Mouse (Mus musculus): ENCODE measurements at regions not wholly inside any gene's neighbourhood (a gene's known extent, or its start where the extent isn't known, plus 50 kb on each side); places are given as distances from the start of the nearest gene placed in this dataset.
A peak's percentile ranks its signal among the peaks of the same experiment; 100 is the strongest.

GRCm38 (mm10) chr10:110650851-110651250 is 94.4 kb upstream of the E2f7 start:
- peak; percentile 56 for DNase-seq (ENCODE audit: low read depth, low spot score)

DNA sequence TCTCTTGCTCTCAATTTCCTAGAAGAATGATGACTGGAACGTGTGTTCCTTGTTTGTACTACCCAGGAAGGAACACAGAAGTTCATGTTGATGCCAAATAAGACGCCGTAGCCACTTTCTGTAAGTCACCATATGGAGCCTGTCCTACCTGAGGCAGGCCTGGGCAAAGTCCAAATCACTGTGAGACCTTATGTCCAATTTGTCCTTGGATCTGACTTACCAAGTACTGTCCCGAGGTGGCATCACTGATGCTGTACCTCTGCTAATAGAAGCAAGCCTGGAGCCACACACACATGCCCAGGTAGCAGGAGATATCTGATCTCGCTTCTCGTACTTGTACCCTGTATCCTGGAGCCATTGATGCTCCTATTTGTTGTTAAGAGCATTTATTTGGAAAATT is 91.2 kb upstream of the E2f7 start:
- peak; percentile 39 for DNase-seq (ENCODE audit: low read depth, low spot score)

- DNase-seq (ENCODE audit: low read depth, low spot score), result no peak
Observed at GRCm38 (mm10) chr10:110658153-110658695, 87.0 kb upstream of the E2f7 start.

- peak; percentile 2 for DNase-seq (ENCODE audit: low read depth, low spot score)
Observed at GRCm38 (mm10) chr10:110676503-110676902, 68.7 kb upstream of the E2f7 start.
